Mouse (Mus musculus) liver, embryonic 15.5 days (tissue): ENCODE data around the gene Ubac2. TPM values are rescaled to one million over a fixed set of nuclear protein-coding genes. Genes with fewer than 3 reads are reported as not detected.
A peak's percentile ranks its signal among the peaks of the same experiment; 100 is the strongest.
"Not testable (repeated sequence)": the region's sequence is repeated elsewhere in the genome, so short reads cannot be mapped to it uniquely, and the experiment has no call there.

Source experiments
- ATAC-seq: fragments of 200-750 bp; cut with Nextera tagmentation; 2 replicates; pipeline ENCODE4 v1.8.0; 2017; ENCODE audit warnings: moderate number of reproducible peaks, mild to moderate bottlenecking, moderate library complexity; ENCODE audit not compliant: insufficient read depth
- H3K27ac ChIP-seq: fragments of 300-500 bp; sonication (generic); replicated peaks from 2 replicates; pipeline ENCODE4 v1.5.1; 2015; ENCODE audit warnings: mild to moderate bottlenecking, inconsistent platforms
- H3K27me3 ChIP-seq: fragments of 300-500 bp; sonication (generic); 2 replicates; pipeline ENCODE4 v1.6.1; 2015; ENCODE audit warnings: mild to moderate bottlenecking, inconsistent platforms
- H3K36me3 ChIP-seq: fragments of 300-500 bp; sonication (generic); replicated peaks from 2 replicates; pipeline ENCODE4 v1.6.1; 2015; ENCODE audit warnings: moderate library complexity, mild to moderate bottlenecking, inconsistent platforms
- H3K4me1 ChIP-seq: fragments of 300-500 bp; sonication (generic); replicated peaks from 2 replicates; pipeline ENCODE4 v1.6.1; 2015; ENCODE audit warnings: inconsistent platforms
- H3K4me2 ChIP-seq: fragments of 300-500 bp; sonication (generic); 2 replicates; pipeline ENCODE4 v1.6.1; 2015; ENCODE audit warnings: moderate library complexity, mild to moderate bottlenecking, inconsistent platforms
- H3K4me3 ChIP-seq: fragments of 300-500 bp; sonication (generic); replicated peaks from 2 replicates; pipeline ENCODE4 v1.5.1; 2015; ENCODE audit warnings: mild to moderate bottlenecking, inconsistent platforms
- H3K9ac ChIP-seq: fragments of 300-500 bp; sonication (generic); 2 replicates; pipeline ENCODE4 v1.6.1; 2015; ENCODE audit warnings: moderate library complexity, mild to moderate bottlenecking, inconsistent platforms
- H3K9me3 ChIP-seq: fragments of 300-500 bp; sonication (generic); replicated peaks from 2 replicates; pipeline ENCODE4 v1.6.1; 2016; ENCODE audit warnings: inconsistent platforms
- WGBS: fragments of 180-500 bp; shearing (Covaris S2); methylation state at CpG from one replicate; pipeline ENCODE4 v1.1.7; 2015; ENCODE audit warnings: mixed read lengths; ENCODE audit not compliant: insufficient replicate concordance; 5-methylcytosine and 5-hydroxymethylcytosine counted together
- polyA plus RNA-seq: library from polyadenylated mRNA; unstranded; fragments of >200 nt; fragmentation: Nextera tagmentation; extraction: Ambion mirVana; gene quantifications from 2 replicates; pipeline ENCODE4 v1.2.1, GENCODE M21; 2015

Gene Ubac2
- polyA plus RNA-seq, 1 experiment from 2014 or later: 20.0 TPM

- WGBS: 70% methylated on average over 1 of the region's 1 CpGs
- no peak for ATAC-seq
- no peak overlapping the region for H3K4me2 ChIP-seq
- no peaks in the 10 kb centered on the region for H3K9me3 ChIP-seq
- H3K4me1 ChIP-seq: peaks cover 4% of the 10 kb centered on the region
- no peaks in the 10 kb centered on the region for H3K36me3 ChIP-seq
- H3K4me3 ChIP-seq: no peak overlapping the region
- H3K27ac ChIP-seq: no peak overlapping the region
- H3K9ac ChIP-seq: no peak overlapping the region
- H3K27me3 ChIP-seq: no peaks in the 10 kb centered on the region
Measured at GRCm38 (mm10) chr14:121872760-121873159, 5.7 kb upstream of the Ubac2 start.

DNA sequence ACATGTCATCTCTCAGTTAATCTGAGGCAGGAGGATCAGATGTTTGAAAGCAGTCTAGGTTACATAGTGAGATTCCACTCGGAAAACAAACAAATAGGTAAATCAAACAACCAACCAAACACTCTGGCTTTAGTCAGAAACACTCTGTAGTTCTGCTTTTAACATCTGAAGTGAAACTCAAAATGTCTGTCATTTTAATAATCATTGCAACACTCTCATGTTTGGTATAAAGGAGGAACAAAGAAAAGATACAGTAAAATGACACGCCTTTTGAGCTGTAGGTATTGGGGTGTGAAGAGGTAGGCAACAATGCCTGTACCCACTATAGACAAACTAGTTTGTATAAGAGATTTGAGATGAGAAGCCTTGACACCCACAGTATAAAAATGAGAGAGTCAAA, 5.2 kb upstream of the Ubac2 start:
- Histone ChIP-seq H3K9ac (no peak overlapping the region), H3K4me1 (peaks cover 8% of the 10 kb centered on the region), H3K4me3 (no peak overlapping the region), H3K36me3 (no peaks in the 10 kb centered on the region), H3K27me3 (no peaks in the 10 kb centered on the region), H3K4me2 (no peak overlapping the region), H3K27ac (no peak overlapping the region), H3K9me3 (no peaks in the 10 kb centered on the region)
- WGBS: 50% methylated on average over 2 of the region's 2 CpGs
- no peak for ATAC-seq

GRCm38 (mm10) chr14:121873646-121874045, 4.8 kb upstream of the Ubac2 start:
- H3K4me3 ChIP-seq: no peak overlapping the region
- no peak for ATAC-seq
- H3K36me3 ChIP-seq: no peaks in the 10 kb centered on the region
- WGBS: 44% methylated on average over 4 of the region's 4 CpGs
- no peak overlapping the region for H3K27ac ChIP-seq
- H3K9ac ChIP-seq: no peak overlapping the region
- no peaks in the 10 kb centered on the region for H3K27me3 ChIP-seq
- H3K9me3 ChIP-seq: no peaks in the 10 kb centered on the region
- H3K4me1 ChIP-seq: peaks cover 8% of the 10 kb centered on the region
- H3K4me2 ChIP-seq: no peak overlapping the region

DNA sequence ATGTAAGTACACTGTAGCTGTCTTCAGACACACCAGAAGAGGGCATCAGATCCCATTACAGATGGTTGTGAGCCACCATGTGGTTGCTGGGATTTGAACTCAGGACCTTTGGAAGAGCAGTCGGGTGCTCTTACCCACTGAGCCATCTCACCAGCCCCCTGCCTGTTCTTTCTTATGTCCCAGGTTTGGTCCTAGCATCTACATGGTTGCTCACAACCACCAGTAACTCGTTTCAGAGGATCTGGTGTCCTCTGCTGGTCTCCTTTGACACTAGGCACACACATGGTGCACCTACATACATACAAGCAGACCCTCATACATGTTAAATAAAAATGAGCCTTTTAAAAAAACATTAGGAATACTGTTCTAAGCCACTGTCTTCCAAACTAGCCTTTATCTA, 2.2 kb upstream of the Ubac2 start:
- not testable (repeated sequence) for H3K9ac ChIP-seq, H3K9me3 ChIP-seq, H3K27ac ChIP-seq, H3K27me3 ChIP-seq, H3K36me3 ChIP-seq, H3K4me2 ChIP-seq, H3K4me3 ChIP-seq, ATAC-seq
- WGBS: 43% methylated on average over 2 of the region's 2 CpGs
- H3K4me1 ChIP-seq: peaks cover 26% of the 10 kb centered on the region

DNA sequence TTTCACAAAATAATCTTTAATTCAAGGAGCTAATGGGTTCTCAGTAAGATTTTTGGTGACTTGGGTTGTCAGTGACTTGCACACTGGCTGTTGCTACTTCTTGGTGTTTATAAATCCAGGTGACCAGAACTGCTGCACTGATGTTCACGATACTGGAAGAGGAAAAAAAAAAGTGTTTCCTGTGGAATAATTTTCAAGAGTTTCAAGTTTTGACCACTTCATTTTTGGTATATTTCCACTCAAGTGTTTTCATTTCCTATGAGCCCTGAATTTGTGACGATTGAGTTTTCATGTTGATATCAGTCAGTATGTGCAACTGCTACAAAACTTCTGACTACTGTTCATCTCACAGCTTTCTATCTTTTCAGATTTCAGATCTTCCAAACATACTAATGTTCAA, 1.6 kb upstream of the Ubac2 start:
- no peak overlapping the region for H3K4me2 ChIP-seq
- no peak overlapping the region for H3K27ac ChIP-seq
- H3K27me3 ChIP-seq: no peaks in the 10 kb centered on the region
- H3K4me1 ChIP-seq: peaks cover 26% of the 10 kb centered on the region
- ATAC-seq: no peak
- H3K4me3 ChIP-seq: no peak overlapping the region
- H3K9me3 ChIP-seq: no peaks in the 10 kb centered on the region
- no peaks in the 10 kb centered on the region for H3K36me3 ChIP-seq
- H3K9ac ChIP-seq: no peak overlapping the region
- 61% methylated on average over 2 of the region's 2 CpGs for WGBS

DNA sequence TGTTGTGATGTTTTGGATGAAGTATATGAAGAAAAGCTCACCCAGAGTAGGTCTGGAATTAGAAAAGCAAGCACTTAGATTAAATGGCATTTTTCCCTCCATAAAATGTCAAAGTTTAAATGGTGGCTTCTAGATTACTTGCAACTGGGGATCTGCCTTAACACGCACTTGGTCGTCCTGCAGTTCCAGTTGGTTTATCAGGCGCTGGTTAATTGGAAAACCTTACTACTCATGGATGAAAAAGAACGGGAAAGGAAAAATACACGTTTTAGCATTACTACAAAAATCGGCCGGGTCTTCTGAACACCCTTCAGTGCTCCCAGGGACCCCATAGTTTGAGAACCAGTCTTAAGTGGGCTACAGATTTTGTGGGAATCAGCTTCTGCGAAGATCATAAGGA, 780 bp upstream of the Ubac2 start:
- Histone ChIP-seq H3K4me2 (peak overlapping the region; percentile 82), H3K27me3 (no peaks in the 10 kb centered on the region), H3K36me3 (no peaks in the 10 kb centered on the region), H3K9me3 (no peaks in the 10 kb centered on the region), H3K27ac (peak overlapping the region; percentile 90; the same call in 1 of the 2 replicates), H3K4me3 (peak overlapping the region; percentile 88), H3K9ac (peak overlapping the region; percentile 91), H3K4me1 (peaks cover 28% of the 10 kb centered on the region)
- no peak for ATAC-seq
- 30% methylated on average over 8 of the region's 8 CpGs for WGBS

- peak overlapping the region; percentile 82 for H3K4me2 ChIP-seq
- H3K9me3 ChIP-seq: no peaks in the 10 kb centered on the region
- H3K4me1 ChIP-seq: peaks cover 37% of the 10 kb centered on the region
- WGBS: 0% methylated on average over 27 of the region's 27 CpGs
- H3K9ac ChIP-seq: peak overlapping the region; percentile 91
- no peaks in the 10 kb centered on the region for H3K36me3 ChIP-seq
- peak; percentile 38 for ATAC-seq
- peak overlapping the region; percentile 88 for H3K4me3 ChIP-seq
- no peaks in the 10 kb centered on the region for H3K27me3 ChIP-seq
- peak overlapping the region; percentile 90 for H3K27ac ChIP-seq
Measured at GRCm38 (mm10) chr14:121878859-121879206, 413 bp downstream of the Ubac2 start.

GRCm38 (mm10) chr14:121879266-121879840, 933 bp downstream of the Ubac2 start:
- Histone ChIP-seq H3K9me3 (no peaks in the 10 kb centered on the region), H3K36me3 (no peaks in the 10 kb centered on the region), H3K9ac (peak overlapping the region; percentile 91), H3K27ac (0 out of 2 replicates have a peak overlapping the region, but pooled peaks have one; percentile 90), H3K27me3 (no peaks in the 10 kb centered on the region), H3K4me2 (peak overlapping the region; percentile 82), H3K4me1 (peaks cover 42% of the 10 kb centered on the region), H3K4me3 (peak overlapping the region; percentile 88)
- 18% methylated on average over 16 of the region's 16 CpGs for WGBS
- no peak for ATAC-seq

- Histone ChIP-seq H3K4me3 (no peak overlapping the region), H3K36me3 (peaks cover 7% of the 10 kb centered on the region; the same call in 1 of the 2 replicates), H3K27ac (no peak overlapping the region), H3K4me2 (no peak overlapping the region), H3K27me3 (no peaks in the 10 kb centered on the region), H3K4me1 (peaks cover 54% of the 10 kb centered on the region), H3K9ac (no peak overlapping the region), H3K9me3 (no peaks in the 10 kb centered on the region)
- WGBS: 78% methylated on average over 7 of the region's 7 CpGs
- no peak for ATAC-seq
Measured at GRCm38 (mm10) chr14:121881211-121881610, 2.8 kb downstream of the Ubac2 start.

DNA sequence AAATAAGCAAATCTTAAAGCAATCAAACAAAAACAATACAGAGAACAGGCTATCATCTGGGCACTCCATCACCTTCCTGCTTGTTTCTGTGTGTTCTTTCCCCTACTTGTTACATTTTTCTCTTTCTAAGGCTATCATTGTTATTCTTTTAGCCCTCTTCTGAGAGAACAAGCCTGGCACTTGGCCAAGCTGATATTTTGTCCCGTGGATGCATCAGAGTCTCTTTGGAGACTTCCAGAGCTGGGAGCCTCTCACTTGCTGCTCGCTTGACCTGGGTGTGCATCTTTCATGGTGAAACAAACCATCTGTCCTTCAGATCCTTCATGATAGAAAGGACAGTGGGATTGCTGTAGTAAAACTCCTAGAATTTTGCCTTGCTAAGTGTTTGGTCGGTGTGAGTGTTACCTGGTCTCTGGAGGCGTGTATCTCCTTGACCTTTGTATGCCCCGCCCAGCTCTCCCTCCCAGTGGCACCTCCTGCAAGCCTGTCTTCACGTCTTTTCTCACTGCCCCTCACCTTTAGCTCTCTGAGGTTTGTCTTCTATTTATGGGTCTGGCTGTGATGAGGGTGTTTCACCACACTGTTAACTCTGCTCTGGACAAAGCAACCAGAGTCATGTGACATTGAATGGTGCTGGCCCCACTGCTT, 5.9 kb downstream of the Ubac2 start:
- H3K27me3 ChIP-seq: no peaks in the 10 kb centered on the region
- ATAC-seq: no peak
- no peak overlapping the region for H3K4me3 ChIP-seq
- peaks cover 7% of the 10 kb centered on the region; the same call in 1 of the 2 replicates for H3K36me3 ChIP-seq
- no peak overlapping the region for H3K9ac ChIP-seq
- 61% methylated on average over 6 of the region's 6 CpGs for WGBS
- peaks cover 39% of the 10 kb centered on the region for H3K4me1 ChIP-seq
- H3K27ac ChIP-seq: no peak overlapping the region
- no peaks in the 10 kb centered on the region for H3K9me3 ChIP-seq
- no peak overlapping the region for H3K4me2 ChIP-seq

DNA sequence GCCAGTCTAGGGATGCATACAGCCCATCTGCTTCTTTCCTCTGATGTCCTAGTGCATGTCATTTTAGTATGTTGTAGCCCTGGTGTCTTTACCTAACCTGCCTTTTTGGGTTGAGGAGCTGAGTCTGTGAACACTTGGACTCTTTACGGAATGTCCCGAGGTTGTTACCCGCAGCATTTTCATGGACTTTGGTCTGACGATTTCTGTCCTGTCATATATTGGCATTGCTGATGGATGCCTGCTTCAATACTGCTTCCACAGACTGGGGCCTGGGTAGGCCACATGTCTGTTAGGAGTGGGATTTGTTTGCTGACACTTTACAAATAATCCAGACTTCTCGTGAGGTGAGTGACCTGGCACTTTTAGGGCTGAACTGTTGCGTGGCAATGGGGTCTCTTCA, 15.3 kb downstream of the Ubac2 start:
- no peak overlapping the region for H3K9ac ChIP-seq
- H3K4me2 ChIP-seq: no peak overlapping the region
- no peak for ATAC-seq
- no peaks in the 10 kb centered on the region for H3K27me3 ChIP-seq
- no peak overlapping the region for H3K27ac ChIP-seq
- peaks cover 10% of the 10 kb centered on the region for H3K4me1 ChIP-seq
- H3K36me3 ChIP-seq: no peaks in the 10 kb centered on the region
- H3K9me3 ChIP-seq: no peaks in the 10 kb centered on the region
- H3K4me3 ChIP-seq: no peak overlapping the region
- 65% methylated on average over 6 of the region's 6 CpGs for WGBS
